Mouse (Mus musculus) adrenal gland, postnatal 36 days (tissue): ENCODE data around the gene Jph4. TPM values are rescaled to one million over a fixed set of nuclear protein-coding genes. Genes with fewer than 3 reads are reported as not detected.

Experiments used
- DNase-seq, 2 experiments: peaks; one replicate each; pipeline ENCODE4 v3.0.0; 2021; ENCODE audit warnings: mixed read lengths in 1 of 2
- total RNA-seq, 2 experiments: library from RNA; stranded (reverse); gene quantifications; 2 replicates each; pipeline ENCODE4 v1.2.3; 2021

Jph4 gene
- total RNA-seq, 2 experiments from 2014 or later: 2.2 to 2.3 TPM

DNA sequence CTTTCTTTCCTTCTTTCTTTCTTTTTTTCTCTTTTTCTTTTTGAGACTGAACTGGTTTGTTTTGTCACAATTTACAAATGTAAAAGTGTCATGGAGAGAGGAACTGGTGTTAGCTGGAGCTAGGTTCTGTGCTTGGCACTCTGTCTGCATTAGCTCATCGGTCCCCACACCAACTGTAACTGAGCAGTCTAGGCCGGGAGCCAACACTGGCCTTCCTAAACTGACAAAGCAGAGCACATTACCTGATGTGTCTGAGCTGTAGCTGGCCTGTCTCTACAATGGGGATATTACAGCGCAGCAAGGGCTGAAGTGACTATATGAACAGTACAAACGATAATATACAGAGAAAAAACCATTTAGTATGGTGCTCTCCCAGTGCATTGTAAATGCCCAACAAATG is 2.1 kb upstream of the Jph4 start:
- peak; percentile 70 to 71 for DNase-seq

DNA sequence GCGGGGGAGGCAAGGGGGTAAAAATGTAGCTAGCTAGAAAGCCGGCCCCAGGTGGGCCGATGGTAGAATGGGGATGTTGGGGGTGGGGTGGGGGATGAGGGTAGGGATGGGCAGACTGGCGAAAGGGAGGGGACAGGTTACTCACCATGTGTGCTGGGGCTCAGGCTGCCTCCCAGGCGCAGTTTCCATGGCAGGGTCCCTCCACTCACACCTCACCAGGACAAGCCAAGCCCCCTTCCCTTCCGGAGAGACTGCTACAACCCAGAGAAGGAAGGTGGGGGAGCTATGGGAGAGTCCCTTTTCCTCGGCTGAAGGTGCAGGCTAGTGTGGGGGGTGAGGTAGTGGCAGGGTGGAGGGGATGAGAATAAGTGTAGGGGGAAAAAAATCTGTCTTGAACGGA is 889 bp downstream of the Jph4 start:
- no peak for DNase-seq

DNA sequence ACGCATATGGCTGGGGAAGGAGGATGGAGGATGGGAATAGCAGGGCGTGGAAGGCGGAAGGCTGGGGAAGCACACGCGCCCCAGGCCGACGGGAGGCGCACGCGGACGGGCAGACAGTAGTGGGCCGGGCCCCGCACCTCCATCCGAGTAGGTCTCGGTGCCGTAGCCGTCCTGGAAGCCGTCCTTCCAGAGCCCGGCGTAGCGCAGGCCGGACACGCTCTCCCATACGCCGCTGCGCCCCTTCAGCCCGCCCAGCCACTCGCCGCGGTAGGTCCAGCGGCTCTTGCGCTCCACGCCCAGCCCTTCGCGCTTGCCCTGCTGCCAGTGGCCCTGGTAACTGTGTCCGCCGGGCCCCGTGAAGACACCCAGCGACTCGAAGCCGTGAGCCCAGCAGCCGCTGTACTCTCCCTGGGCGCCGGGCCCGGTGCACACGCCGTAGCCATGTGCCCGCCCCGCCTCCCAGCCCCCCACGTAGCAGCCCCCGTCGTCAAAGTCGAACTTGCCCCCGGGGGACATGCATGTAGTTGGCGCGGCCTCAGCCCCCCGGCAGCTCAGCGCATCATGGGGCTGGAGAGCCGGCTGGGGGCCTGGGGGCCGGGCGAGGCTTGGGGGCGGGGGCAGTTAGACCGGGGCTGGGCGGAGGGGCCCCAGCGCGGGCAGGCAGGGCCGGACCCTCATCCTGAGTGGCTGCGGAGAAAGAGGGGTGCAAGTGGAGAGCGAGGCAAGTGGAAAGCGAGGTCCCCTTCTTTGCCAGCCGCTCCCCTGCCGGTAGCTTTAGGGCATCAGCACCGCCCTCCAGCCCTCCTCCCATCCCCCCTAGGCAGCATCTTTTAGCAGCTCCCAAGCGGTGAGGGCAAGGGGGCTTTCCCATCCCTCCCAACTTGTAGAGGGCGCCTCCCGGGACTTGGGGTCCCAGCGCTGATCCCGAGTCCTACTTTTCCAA is 1.7 kb downstream of the Jph4 start:
- DNase-seq: peak; percentile 72 to 78

DNA sequence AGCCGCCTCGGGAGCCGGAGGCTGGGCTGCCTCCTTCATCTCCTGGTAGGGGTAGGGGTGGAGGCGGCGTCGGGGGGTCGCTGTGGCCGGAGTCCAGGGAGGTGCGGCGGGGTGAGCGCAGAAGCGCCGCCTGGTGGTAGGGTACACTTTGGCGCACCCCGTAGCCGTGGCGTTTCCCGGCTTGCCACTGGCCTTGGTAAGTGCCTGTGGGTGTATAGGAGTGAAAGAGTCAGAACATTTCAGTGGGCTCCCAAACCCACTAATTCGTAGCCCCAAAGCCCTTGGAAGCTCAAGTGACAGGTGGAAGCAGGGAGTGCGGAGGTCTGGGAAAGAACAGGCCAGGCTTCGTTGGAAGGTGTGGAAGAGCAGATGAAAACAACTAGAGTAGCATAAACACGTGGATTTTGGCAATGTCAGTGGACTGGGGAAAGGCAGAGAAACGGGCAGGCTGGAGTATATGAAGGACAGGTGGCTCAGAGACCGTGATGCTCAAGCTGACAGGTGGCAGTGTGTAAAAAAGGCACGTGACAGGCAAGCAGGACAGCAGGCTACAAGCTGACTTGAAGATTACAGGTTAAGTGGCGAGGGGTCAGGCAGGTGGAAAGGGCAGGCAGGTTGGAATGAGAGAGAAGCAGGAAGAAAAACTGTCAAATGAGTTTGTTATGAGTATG is 2.6 kb downstream of the Jph4 start:
- peak in 1 of 2 experiments; percentile 51 for DNase-seq

DNA sequence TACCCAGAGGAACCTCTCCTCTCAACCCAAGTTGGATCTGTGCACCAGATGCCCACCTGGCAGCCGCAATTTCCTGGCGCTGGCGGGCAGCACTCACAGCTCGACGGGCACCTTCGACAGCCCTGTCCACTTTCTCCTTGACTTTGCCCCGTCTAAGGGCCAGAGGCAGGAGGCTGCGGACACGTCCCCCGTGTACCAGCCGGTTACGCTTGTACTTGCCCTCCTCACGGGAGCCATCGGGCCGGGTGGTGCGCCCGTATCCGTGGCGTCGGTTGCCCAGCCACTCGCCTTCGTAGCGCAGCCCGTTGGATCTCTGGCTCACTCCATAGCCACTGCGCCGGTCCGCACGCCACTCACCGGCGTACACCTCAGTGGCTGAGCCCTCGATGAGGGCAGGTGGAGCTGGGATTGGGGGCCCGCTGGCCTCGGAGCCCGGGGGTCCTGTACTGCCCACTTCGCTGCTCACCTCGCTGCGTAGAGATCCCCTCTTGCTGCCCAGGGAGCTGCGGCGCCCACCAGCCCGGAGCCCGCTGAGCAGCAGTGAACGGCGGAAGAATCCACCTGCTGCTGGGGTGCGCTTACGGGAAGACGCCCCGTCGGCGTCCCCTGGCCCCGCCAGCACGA is 3.3 kb downstream of the Jph4 start:
- no peak for DNase-seq

DNA sequence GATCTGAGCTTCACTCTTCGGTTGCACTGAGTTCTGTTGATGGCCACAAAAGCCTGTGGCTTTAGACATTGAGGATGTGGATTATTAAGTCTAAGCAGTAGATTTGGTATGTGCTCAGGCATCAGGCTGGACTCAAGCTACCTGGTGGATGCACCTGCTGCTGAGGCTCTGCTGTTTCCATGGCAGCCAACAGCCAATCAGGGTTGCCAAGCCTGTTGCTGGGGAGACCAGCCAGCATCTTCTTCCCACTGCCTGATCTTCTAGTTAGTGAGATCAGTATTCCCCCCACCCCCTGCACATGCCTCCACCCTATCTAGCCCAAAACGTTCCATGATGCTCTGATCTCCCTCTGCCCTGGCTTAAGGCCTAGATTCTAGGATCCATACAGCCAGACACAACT is 5.0 kb downstream of the Jph4 start:
- no peak for DNase-seq

DNA sequence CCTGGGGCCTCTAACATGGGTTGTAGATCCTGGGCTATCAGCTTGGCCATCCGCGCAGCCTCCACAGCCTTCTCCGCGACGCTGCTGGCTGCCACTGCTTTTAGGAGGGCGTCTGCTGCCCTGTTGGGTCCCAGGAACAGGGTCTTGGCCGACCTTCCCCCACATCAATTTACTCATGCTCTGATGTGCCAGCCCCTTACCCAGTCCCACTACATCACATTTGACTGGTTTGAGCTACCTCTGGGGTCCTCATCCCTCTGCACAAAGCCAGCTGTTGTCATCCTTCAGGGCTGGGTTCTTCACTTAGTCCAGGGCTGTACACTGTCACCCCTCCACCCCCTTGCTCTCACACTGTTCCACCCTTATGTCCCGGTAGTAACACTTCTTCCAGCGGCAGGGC is 6.7 kb downstream of the Jph4 start:
- no peak for DNase-seq

DNA sequence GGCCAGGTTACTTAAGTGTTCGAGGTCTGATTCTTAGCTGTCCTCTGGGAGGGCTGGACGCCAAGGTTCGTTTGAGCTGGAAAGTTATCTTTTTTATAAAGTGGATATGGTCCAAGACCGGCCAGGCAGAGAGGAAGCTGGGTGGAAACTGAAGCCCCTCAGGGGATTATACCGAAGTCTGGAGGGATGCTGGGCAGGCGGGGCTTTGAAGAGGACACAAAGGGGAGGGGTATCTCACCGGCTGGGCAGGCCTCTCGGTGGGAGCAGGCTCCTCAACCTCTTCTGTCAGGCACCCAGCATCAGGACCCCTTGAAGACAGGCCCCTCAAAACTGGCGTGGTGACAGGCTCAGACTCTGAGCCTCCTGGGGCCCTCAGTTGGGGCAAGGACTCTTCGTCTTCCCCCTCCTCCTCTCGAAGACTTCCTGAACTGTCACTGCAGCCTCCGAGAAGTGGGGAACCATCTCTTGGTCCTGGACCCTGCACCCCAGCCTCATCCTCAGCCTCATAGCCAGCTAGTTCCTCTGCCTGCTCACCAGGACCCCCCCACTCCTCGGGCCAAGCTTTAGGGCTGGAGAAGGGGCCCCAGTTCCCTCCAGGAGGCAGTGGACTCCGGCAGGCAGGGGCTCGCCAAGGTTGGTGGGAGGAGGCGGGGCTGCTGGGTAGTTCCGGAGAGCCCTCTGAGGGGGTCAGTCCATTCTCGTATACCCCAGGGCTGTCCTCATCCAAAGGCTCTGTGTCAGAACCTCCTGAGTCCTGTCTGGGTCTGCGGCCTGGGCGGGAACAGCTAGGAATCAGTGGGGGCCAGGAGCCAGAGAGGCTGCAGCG is 7.5 kb downstream of the Jph4 start:
- DNase-seq: no peak

DNA sequence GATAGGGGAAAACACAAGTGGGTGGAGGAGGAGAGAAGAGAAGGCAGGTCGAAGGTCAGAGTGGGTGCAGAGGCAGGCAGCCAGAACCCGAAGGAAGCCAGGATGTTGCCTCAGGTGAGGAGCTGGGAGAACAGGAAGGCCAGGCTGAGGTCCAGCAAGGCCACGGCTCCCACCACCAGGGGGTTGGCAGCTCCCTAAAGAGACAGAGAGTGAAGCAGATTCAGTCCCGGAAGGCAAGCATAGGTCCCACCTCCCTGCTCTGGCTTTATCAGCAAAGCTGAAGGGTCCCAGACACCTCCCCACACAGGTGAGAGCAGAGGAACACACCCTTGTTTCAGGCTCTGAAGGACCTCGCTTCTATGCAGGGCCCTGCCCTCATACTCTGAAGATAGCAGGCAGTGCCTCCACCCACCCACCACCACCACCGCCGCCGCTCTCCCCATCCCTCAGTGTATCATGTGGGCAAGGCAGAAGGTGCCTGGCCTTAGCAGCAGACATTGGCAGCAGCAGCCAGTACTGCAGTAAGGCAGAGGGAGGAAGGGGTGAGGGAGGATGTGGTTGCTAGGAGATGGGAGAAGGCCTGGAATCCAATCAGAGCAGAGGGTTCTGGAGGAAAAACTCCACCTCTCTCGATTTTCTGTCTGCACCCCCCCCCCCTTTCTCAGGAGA is 8.4 kb downstream of the Jph4 start:
- DNase-seq: no peak

DNA sequence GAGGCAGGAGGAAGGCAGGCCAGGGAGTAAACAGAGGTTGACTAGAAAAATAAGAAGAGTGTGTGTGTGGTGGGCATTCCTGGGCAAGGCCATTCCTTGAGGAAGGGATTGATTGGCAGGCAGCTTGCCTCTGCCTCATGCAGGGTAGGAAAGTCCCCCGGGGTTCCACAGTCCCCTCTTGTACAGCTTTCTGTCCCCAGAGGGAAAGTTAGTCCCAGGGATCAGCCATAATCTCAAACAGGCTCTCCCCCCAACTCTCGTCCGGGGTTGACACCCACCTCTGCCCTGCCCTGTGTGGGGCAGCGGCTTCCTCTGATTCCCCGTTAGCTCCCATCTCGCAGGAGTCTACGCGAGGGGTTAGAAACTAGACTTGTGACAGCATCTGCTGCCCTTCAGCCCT is 9.7 kb downstream of the Jph4 start:
- DNase-seq: no peak

DNA sequence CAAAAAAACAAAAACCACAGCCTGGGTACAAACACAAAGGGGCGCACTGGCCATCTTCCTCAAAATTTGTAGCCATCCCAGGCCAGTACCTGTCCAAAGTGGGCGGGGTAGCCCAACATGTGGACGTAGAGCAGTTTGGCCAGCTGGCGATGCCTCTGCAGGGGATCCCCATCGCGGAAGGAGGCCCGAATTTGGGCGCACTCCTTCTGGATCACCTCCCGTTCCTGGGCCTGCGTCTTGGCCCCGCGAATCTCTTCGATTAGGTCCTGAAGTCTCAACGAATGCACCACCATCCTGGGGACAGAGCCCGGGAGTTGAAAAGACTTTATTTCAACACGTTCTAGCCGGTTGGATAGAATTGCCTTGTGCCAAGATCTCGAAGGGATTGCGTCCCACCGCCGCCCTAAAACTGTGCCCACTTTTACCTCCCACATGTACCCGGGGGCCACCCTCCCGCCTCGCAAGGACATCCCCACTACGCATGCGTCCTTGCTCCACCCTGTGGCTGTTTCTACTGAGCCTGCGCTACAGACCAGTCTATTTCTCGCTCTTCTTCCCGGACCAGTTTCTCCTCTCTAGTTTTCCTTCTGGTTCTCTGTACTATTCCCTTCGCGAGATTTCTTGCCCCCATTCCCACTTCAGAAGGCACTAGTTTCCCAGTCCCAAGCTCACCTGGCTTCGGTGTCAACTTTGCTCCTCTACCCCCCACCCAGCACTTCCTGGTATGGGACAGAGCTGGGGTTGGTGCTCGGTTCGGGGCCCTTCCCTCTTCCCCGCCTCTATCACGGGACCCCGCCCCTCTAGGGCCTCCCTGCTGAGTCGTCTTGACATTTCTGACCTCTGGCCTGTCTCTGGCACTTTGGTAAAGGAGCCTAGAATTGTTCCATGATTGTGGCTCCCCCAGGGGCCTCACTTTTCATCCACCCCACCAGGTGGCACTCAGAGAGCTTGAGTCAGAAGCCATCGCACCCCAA is 10.6 kb downstream of the Jph4 start, which contains the start of gene Ap1g2:
Gene Ap1g2, minus strand, starts transcription at position 758 of the 974 bp plus-strand sequence.
- DNase-seq: peak; percentile 91 to 92

DNA sequence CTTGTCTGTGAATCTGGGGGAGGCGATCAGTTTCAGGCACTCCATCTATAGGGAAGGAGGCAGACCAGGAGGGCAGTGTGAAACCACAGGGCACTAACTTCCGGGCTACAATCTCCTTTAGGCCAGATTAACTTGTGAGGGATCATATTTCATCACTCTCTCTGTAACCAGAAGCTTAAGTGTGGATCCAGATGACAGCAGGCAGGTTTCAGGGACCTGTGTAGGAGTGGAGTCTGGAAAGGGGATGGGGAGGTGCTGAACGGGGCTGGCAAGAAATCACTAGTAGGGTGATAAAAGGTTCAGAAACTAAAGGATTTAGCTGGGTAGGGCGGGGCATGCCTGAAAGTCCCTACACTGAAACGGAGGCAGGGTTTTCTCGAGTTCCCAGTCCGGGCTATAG is 11.3 kb downstream of the Jph4 start:
- no peak for DNase-seq

DNA sequence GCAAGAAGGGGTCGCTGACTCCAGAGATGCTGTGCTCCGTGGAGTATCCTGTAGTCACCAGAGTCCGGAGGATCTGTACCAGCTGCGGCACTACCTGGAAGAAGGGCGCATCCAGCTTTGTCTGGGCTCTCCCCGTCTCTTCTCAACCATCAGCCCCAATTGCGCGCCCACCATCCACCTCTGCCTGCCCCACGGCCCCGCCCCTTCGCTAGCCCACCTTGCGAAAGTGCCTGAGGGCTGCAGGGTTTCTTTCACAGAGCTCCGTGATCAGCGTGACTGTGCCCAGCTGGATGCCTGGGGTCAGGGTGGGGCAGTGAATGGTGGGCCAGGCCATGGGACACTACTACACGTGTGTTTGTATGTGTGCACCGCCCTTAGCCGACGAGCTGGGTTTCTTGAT is 12.4 kb downstream of the Jph4 start:
- no peak for DNase-seq

DNA sequence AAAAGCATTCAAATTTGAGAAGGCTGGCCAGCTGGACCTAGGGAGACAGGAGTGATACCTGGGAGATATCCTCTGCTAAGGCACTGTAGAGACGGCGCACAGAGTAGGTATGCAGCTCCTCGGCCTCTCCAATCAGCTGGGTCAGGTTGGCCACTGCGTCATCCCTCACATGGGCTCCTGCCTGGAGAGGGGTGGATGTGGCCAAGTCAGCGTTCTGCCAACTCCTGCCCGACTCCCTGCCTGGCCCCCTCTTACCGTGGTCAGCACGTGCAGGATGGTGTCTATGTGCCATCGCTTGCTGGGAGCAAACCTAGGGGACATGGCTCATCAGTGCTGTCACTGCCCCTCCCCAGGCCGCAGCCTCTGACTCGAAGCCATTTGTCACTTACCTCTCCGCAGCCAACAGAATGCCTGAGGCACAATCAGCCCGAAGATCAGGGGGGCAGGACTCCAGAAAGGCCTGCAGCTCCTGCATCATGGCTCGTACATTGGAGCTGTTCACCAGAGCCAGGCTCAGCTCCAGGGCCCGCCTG is 14.4 kb downstream of the Jph4 start:
- no peak for DNase-seq

DNA sequence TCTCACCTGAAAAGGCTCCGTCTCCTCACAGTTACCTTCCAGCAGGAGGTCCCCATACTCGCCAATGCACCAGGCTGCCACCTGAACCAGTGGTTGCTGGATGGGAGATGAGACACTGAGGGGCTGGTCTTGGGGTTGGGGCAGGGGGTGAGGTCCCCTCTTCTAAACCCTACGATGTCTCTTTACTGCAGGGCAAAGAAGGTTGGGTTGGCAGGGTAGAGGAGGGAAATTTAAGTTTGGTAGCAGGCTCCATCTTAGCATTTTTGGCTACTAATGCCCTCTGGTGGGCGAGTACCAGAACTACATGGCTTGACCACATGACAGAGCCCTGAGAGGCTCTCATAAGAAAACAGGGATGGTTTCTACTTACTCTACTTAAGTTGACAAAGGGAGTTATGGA is 15.1 kb downstream of the Jph4 start:
- peak; percentile 46 to 61 for DNase-seq

DNA sequence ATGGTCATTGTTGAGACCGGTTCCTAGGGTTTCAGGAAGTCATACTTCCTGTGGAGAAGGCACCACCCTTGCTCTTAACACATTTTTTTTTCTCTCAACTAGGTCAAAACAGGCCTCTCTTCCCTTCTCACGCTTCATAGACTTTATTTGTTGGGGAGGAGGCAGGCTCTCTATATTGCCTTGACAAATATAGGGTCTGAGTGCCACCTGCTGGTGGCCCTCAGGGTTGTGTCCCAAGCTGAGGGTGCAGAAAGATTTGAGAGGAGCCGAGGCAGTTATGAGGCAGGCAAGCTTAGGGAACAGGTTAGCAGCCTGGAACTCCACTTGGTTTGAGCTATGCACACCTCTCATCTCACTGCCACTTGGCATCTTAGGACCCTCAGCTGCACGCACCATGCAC is 18.7 kb downstream of the Jph4 start:
- DNase-seq: peak in 1 of 2 experiments; percentile 56

DNA sequence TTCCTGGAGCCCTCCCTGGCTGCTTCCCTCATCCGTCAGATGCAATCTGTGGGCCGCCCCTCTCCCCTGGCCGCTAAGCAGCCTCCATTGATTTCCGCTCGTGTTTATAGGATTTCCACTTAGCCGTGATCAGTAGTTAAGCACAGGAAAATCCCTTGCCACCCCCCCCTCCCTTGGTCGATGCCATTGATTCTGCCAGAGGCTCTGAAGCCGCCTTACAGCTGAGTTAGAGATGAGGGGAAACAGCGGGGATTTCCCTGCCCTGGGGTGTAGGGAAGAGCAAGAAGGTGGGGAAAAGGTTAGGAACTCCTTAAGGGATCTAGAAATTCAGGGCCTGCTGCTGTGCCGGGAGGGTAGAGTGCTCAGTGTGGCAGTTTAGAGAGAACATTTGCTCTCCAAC is 19.1 kb downstream of the Jph4 start:
- DNase-seq: no peak

DNA sequence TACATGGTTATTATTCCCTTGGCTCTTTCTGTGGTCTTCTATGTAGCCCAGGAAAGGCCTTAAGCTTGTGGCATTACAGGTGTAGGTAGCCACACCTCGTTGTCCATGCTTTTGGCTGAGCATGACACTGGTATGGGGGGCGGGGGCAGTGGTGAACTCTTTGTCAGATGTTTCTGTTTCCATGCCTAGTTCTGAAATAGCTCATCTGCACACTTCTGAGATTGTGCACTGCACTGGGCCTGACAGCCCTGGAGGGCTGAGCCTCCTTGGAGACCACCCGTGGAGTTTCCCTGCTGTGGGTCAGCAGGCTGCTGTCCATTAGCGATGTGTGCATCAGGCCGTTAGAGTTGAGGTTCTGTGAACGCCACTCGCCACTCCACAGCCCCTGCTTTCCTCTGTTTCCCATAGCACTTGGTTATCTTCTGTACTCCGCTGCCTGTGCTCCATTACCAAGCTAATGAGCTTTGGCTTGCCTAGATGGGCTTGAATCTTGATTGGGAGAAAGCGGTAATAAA is 20.1 kb downstream of the Jph4 start:
- DNase-seq: no peak

DNA sequence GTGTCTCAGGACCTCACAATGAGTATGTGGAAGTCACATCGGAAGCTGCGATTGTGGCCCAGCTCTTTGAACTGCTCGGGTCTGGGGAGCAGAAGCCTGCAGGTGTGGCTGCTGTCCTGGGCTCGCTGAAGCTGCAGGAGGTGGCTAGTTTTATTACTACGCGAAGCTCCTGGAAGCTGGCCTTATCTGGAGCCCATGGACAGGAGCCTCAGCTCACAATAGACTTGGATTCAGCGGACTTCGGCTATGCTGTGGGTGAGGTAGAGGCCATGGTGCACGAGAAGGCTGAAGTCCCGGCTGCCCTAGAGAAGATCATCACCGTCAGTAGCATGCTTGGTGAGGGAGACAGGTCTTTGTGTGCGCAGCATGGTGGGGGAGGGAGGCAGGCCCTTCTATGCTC is 21.1 kb downstream of the Jph4 start:
- no peak for DNase-seq

DNA sequence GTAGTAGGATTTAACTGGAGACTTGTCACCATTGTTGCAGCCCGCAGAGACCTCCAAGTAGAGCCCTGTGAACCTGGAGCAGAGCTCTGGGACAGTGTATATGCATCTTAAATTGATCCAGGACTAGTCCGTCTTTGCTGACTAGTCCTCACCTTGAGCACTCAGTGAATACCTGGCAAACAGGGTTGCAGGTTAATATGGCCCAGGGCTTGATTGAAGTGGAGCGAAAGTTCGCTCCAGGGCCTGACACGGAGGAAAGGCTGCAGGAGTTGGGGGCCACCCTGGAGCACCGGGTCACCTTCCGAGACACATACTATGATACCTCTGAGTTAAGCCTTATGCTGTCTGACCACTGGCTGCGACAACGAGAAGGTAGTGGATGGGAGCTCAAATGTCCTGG is 21.5 kb downstream of the Jph4 start:
- DNase-seq: no peak
